Mouse (Mus musculus) E14TG2a.4 (cell line): Measurements from ENCODE around the gene Ppp1r1b.

Experiments
- H3K27me3 ChIP-seq: 2 replicates; pipeline ENCODE4 v1.6.1; 2014; ENCODE audit warnings: low read length, control low read depth; ENCODE audit not compliant: insufficient read depth
- H3K36me3 ChIP-seq: 2 replicates; pipeline ENCODE4 v1.6.1; 2014; ENCODE audit warnings: low read length, control low read depth; ENCODE audit not compliant: insufficient read depth
- H3K4me1 ChIP-seq: replicated peaks from 2 replicates; pipeline ENCODE4 v1.6.1; 2014; ENCODE audit warnings: low read depth, low read length, control low read depth
- H3K4me3 ChIP-seq: replicated peaks from 2 replicates; pipeline ENCODE4 v1.5.1; 2014; ENCODE audit warnings: mild to moderate bottlenecking, low read length
- H3K9me3 ChIP-seq: 2 replicates; pipeline ENCODE4 v1.6.1; 2014; ENCODE audit warnings: low read length, control low read depth
- CTCF ChIP-seq: conservative IDR thresholded peaks from 2 replicates; pipeline ENCODE4 v1.5.1; 2014; ENCODE audit warnings: low read length
- NANOG ChIP-seq: IDR thresholded peaks from 2 replicates; pipeline ENCODE4 v1.6.1; 2014; ENCODE audit warnings: borderline replicate concordance, low read length, mixed read lengths
- POU5F1 ChIP-seq: IDR thresholded peaks from 2 replicates; pipeline ENCODE4 v1.6.1; 2014; ENCODE audit warnings: low read length, borderline replicate concordance

Ppp1r1b gene

GRCm38 (mm10) chr11:98388282-98388681, 40.1 kb downstream of the Ppp1r1b start:
- H3K27me3 ChIP-seq, result peaks cover 66% of the 10 kb centered on the region
- no peak overlapping the region for H3K4me3 ChIP-seq
- H3K4me1 ChIP-seq, result peaks cover 81% of the 10 kb centered on the region
- TF ChIP-seq POU5F1 (no peak), CTCF (no peak), NANOG (no peak)
- no peaks in the 10 kb centered on the region for H3K9me3 ChIP-seq
- H3K36me3 ChIP-seq, result no peaks in the 10 kb centered on the region

DNA sequence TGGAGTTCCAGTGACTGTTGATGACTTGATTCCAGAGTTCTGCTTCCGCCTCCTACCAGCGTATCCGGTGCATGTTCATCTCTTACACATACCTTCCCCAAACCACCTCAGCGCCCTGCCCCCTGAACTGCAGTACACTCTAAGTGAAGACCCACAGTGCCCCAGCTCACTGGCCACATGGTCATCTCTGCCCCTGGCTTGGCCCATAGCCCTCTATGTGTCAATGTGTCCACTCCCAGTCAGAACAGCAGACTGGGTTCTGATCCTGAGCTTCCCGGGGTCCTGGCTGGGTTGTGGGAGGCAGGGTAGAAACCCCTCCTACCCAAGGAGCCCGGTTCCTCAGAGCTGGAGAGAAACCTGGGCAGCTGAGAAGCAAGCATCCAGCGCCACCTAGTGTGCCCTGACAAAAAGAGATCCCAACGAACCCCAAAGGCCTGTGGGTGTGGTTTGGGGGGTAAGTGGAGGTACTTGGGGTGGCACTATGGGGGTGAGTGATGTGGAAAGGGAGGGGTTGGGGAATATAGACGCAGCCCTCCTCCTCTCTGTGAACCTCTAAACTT, 41.1 kb downstream of the Ppp1r1b start:
- Histone ChIP-seq H3K27me3 (peaks cover 55% of the 10 kb centered on the region), H3K9me3 (no peaks in the 10 kb centered on the region), H3K4me3 (no peak overlapping the region), H3K36me3 (no peaks in the 10 kb centered on the region), H3K4me1 (peaks cover 77% of the 10 kb centered on the region)
- TF ChIP-seq NANOG (no peak), CTCF (peak; percentile 46), POU5F1 (no peak)

GRCm38 (mm10) chr11:98390141-98390540, 41.9 kb downstream of the Ppp1r1b start:
- no peak for TF ChIP-seq NANOG
- Histone ChIP-seq H3K9me3 (no peaks in the 10 kb centered on the region), H3K27me3 (peaks cover 47% of the 10 kb centered on the region), H3K4me3 (no peak overlapping the region), H3K36me3 (no peaks in the 10 kb centered on the region), H3K4me1 (peaks cover 70% of the 10 kb centered on the region)

DNA sequence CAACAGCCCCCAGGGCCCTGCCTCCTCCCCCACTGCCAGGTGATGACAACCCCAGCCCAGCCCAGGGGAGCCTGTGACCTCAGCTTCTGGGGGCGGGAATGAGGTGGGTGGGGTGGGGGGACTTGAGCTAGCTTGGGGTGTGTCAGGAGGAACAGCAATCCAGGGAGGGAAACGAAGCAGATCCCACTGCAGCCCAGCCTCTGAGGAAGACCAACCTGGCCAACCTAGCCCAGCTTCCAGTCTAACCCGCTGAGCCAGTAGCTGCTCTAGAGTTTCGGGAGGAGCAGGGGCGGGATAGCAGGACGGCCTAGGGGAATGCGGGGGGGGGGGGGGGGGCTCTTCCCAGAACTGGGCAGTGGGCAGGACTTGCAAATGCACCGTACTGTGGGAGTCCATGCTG, 43.8 kb downstream of the Ppp1r1b start:
- Histone ChIP-seq H3K36me3 (no peaks in the 10 kb centered on the region), H3K9me3 (no peaks in the 10 kb centered on the region), H3K27me3 (peaks cover 28% of the 10 kb centered on the region), H3K4me1 (peaks cover 64% of the 10 kb centered on the region), H3K4me3 (peak overlapping the region; percentile 26; the same call in 1 of the 2 replicates)
- TF ChIP-seq NANOG (no peak), POU5F1 (no peak), CTCF (no peak)

- peaks cover 22% of the 10 kb centered on the region for H3K27me3 ChIP-seq
- no peak for TF ChIP-seq NANOG
- TF ChIP-seq POU5F1, result no peak
- no peak for TF ChIP-seq CTCF
- peak overlapping the region; percentile 26 for H3K4me3 ChIP-seq
- H3K9me3 ChIP-seq, result no peaks in the 10 kb centered on the region
- no peaks in the 10 kb centered on the region; the same call in 1 of the 2 replicates for H3K36me3 ChIP-seq
- H3K4me1 ChIP-seq, result peaks cover 58% of the 10 kb centered on the region
These were observed 44.4 kb downstream of the Ppp1r1b start for GRCm38 (mm10) chr11:98392645-98393044.

DNA sequence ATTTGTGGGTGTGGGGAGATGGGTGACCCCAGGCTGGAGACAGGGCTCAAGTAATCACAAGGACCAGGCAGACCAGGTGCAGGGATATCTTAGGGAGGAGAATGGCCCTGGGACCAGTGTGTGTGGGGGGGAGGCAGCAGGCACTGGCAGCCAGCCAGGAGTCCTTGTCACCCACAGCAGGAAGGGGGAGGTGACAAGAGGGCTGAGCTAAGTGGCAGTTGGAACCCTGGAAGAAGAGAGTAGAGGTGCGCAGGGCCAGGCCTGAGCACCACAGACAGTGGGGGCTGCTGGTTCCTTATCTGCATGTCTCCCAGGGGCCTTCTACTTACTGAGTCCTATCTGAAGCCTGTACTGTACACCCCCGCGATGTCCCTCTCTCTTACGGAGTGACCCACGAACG, 45.1 kb downstream of the Ppp1r1b start:
- Histone ChIP-seq H3K9me3 (no peaks in the 10 kb centered on the region), H3K4me1 (peaks cover 56% of the 10 kb centered on the region), H3K27me3 (peaks cover 15% of the 10 kb centered on the region), H3K4me3 (no peak overlapping the region), H3K36me3 (no peaks in the 10 kb centered on the region; the same call in 1 of the 2 replicates)
- no peak for TF ChIP-seq CTCF
- no peak for TF ChIP-seq POU5F1
- no peak for TF ChIP-seq NANOG

- Histone ChIP-seq H3K4me3 (no peak overlapping the region), H3K36me3 (no peaks in the 10 kb centered on the region; the same call in 1 of the 2 replicates), H3K4me1 (peaks cover 52% of the 10 kb centered on the region), H3K9me3 (no peaks in the 10 kb centered on the region), H3K27me3 (peaks cover 11% of the 10 kb centered on the region)
- TF ChIP-seq NANOG, result no peak
- no peak for TF ChIP-seq CTCF
- no peak for TF ChIP-seq POU5F1
These were observed 46.1 kb downstream of the Ppp1r1b start for GRCm38 (mm10) chr11:98394301-98394700.

GRCm38 (mm10) chr11:98395041-98395440, 46.8 kb downstream of the Ppp1r1b start:
- Histone ChIP-seq H3K4me3 (no peak overlapping the region), H3K27me3 (peaks cover 9% of the 10 kb centered on the region), H3K9me3 (no peaks in the 10 kb centered on the region), H3K4me1 (peaks cover 50% of the 10 kb centered on the region), H3K36me3 (no peaks in the 10 kb centered on the region; the same call in 1 of the 2 replicates)
- TF ChIP-seq NANOG, result no peak
- no peak for TF ChIP-seq POU5F1
- TF ChIP-seq CTCF, result no peak

- Histone ChIP-seq H3K36me3 (no peaks in the 10 kb centered on the region; the same call in 1 of the 2 replicates), H3K4me1 (peaks cover 32% of the 10 kb centered on the region), H3K27me3 (no peaks in the 10 kb centered on the region), H3K4me3 (no peak overlapping the region), H3K9me3 (no peaks in the 10 kb centered on the region)
- TF ChIP-seq NANOG, result no peak
- TF ChIP-seq CTCF, result no peak
- no peak for TF ChIP-seq POU5F1
These were observed 49.7 kb downstream of the Ppp1r1b start for GRCm38 (mm10) chr11:98397946-98398345.
